Mouse (Mus musculus): ENCODE data around the gene Fam124b. TPM values are rescaled to one million over a fixed set of nuclear protein-coding genes. Genes with fewer than 3 reads are reported as not detected.

Gene Fam124b
- polyA plus RNA-seq, 1 experiment from 2014 or later: 0.45 TPM

GRCm38 (mm10) chr1:80165391-80165790, 52.9 kb downstream of the Fam124b start:
- 84% methylated on average over 5 of the region's 5 CpGs for WGBS
- Histone ChIP-seq H3K27ac (replicated peaks; ENCODE audit: low read depth, low read length) (no peak overlapping the region), H3K4me3 (ENCODE audit: low read depth, low read length) (no peak overlapping the region), H3K27me3 (ENCODE audit: control insufficient read depth, insufficient read depth, low read length) (no peaks in the 10 kb centered on the region), H3K36me3 (ENCODE audit: control insufficient read depth, insufficient read depth, low read length) (no peaks in the 10 kb centered on the region), H3K9me3 (ENCODE audit: control insufficient read depth, low read length) (no peaks in the 10 kb centered on the region), H3K4me1 (ENCODE audit: control insufficient read depth, insufficient read depth, low read length) (no peaks in the 10 kb centered on the region), H3K4me2 (ENCODE audit: low read depth, severe bottlenecking) (no peak overlapping the region), H3K9ac (ENCODE audit: low read length) (no peak overlapping the region)
- ATAC-seq (ENCODE audit: insufficient number of reproducible peaks, low FRiP score, low TSS enrichment, low read depth): no peak
- DNase-seq (ENCODE audit: low spot score): no peak

DNA sequence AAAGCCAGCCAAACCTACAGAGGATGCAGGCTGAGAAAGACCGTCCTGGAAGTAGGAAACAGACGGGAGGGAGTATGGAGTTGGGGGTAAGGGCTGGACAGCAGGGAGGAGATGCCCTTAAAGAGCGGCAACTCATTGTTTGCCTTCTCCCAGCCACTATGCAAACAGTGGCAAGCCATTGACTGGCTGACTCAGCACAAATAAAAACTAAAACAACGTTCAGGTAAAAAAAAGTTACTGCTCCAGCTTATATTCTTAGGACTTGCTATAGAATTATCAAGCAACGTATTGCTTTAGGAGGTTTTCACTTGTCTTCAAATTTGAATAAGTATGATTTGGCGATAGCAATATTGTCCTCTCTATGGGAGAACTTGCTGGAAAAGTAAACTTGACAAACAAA, 55.3 kb downstream of the Fam124b start:
- Histone ChIP-seq H3K9me3 (ENCODE audit: control insufficient read depth, low read length) (no peaks in the 10 kb centered on the region), H3K9ac (ENCODE audit: low read length) (no peak overlapping the region), H3K4me3 (ENCODE audit: low read depth, low read length) (no peak overlapping the region), H3K4me2 (ENCODE audit: low read depth, severe bottlenecking) (no peak overlapping the region), H3K4me1 (ENCODE audit: control insufficient read depth, insufficient read depth, low read length) (no peaks in the 10 kb centered on the region), H3K27me3 (ENCODE audit: control insufficient read depth, insufficient read depth, low read length) (no peaks in the 10 kb centered on the region), H3K27ac (replicated peaks; ENCODE audit: low read depth, low read length) (no peak overlapping the region), H3K36me3 (ENCODE audit: control insufficient read depth, insufficient read depth, low read length) (no peaks in the 10 kb centered on the region)
- WGBS: 72% methylated on average over 6 of the region's 6 CpGs
- ATAC-seq (ENCODE audit: insufficient number of reproducible peaks, low FRiP score, low TSS enrichment, low read depth): no peak
- no peak for DNase-seq (ENCODE audit: low spot score)

GRCm38 (mm10) chr1:80159586-80159985, 58.7 kb downstream of the Fam124b start:
- H3K27me3 ChIP-seq (ENCODE audit: control insufficient read depth, insufficient read depth, low read length): no peaks in the 10 kb centered on the region
- no peak overlapping the region for H3K9ac ChIP-seq (ENCODE audit: low read length)
- no peaks in the 10 kb centered on the region for H3K4me1 ChIP-seq (ENCODE audit: control insufficient read depth, insufficient read depth, low read length)
- no peaks in the 10 kb centered on the region for H3K36me3 ChIP-seq (ENCODE audit: control insufficient read depth, insufficient read depth, low read length)
- no peak for DNase-seq (ENCODE audit: low spot score)
- H3K9me3 ChIP-seq (ENCODE audit: control insufficient read depth, low read length): no peaks in the 10 kb centered on the region
- H3K27ac ChIP-seq (replicated peaks; ENCODE audit: low read depth, low read length): no peak overlapping the region
- ATAC-seq (ENCODE audit: insufficient number of reproducible peaks, low FRiP score, low TSS enrichment, low read depth): no peak
- H3K4me2 ChIP-seq (ENCODE audit: low read depth, severe bottlenecking): no peak overlapping the region
- no peak overlapping the region for H3K4me3 ChIP-seq (ENCODE audit: low read depth, low read length)

GRCm38 (mm10) chr1:80154902-80155301, 63.4 kb downstream of the Fam124b start:
- DNase-seq (ENCODE audit: low spot score) (no peak), ATAC-seq (ENCODE audit: insufficient number of reproducible peaks, low FRiP score, low TSS enrichment, low read depth) (no peak)
- Histone ChIP-seq H3K4me1 (ENCODE audit: control insufficient read depth, insufficient read depth, low read length) (no peaks in the 10 kb centered on the region), H3K27ac (replicated peaks; ENCODE audit: low read depth, low read length) (no peak overlapping the region), H3K9ac (ENCODE audit: low read length) (no peak overlapping the region), H3K36me3 (ENCODE audit: control insufficient read depth, insufficient read depth, low read length) (no peaks in the 10 kb centered on the region), H3K9me3 (ENCODE audit: control insufficient read depth, low read length) (no peaks in the 10 kb centered on the region), H3K27me3 (ENCODE audit: control insufficient read depth, insufficient read depth, low read length) (no peaks in the 10 kb centered on the region), H3K4me2 (ENCODE audit: low read depth, severe bottlenecking) (no peak overlapping the region), H3K4me3 (ENCODE audit: low read depth, low read length) (no peak overlapping the region)
- 65% methylated on average over 1 of the region's 1 CpGs for WGBS

DNA sequence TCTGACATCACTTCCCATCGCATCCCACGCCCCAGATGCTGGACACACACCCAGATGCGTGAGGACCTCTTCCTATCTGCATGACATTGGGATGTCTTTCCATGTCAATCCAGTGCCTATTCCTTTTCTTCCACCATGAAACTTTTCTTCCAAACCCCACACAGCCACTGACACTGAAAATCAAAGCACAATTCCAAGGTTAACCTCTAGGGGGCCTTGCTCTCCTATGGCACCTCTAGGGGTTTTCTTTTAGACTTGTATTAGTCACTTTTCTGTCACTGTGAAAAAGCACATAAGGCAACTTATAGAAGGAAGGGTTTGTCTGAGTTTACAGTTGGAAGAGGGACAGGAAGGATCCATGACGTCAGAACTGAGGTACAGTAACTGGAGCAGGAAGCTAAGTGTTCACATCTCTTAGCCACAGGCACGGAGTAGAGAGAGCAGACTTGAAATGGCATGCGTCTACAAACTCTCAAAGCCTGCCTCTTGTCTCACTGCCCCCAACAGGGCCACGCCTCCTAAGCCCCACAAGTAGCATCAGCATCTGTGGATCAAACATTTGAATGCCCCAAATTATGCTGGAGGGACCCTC, 65.1 kb downstream of the Fam124b start:
- H3K27ac ChIP-seq (replicated peaks; ENCODE audit: low read depth, low read length): no peak overlapping the region
- no peak overlapping the region for H3K9ac ChIP-seq (ENCODE audit: low read length)
- no peaks in the 10 kb centered on the region for H3K36me3 ChIP-seq (ENCODE audit: control insufficient read depth, insufficient read depth, low read length)
- H3K4me3 ChIP-seq (ENCODE audit: low read depth, low read length): no peak overlapping the region
- no peak overlapping the region for H3K4me2 ChIP-seq (ENCODE audit: low read depth, severe bottlenecking)
- WGBS: 77% methylated on average over 7 of the region's 7 CpGs
- H3K9me3 ChIP-seq (ENCODE audit: control insufficient read depth, low read length): no peaks in the 10 kb centered on the region
- no peak for DNase-seq (ENCODE audit: low spot score)
- no peaks in the 10 kb centered on the region for H3K4me1 ChIP-seq (ENCODE audit: control insufficient read depth, insufficient read depth, low read length)
- H3K27me3 ChIP-seq (ENCODE audit: control insufficient read depth, insufficient read depth, low read length): no peaks in the 10 kb centered on the region
- no peak for ATAC-seq (ENCODE audit: insufficient number of reproducible peaks, low FRiP score, low TSS enrichment, low read depth)

GRCm38 (mm10) chr1:80150681-80151080, 67.6 kb downstream of the Fam124b start:
- no peaks in the 10 kb centered on the region for H3K9me3 ChIP-seq (ENCODE audit: control insufficient read depth, low read length)
- ATAC-seq (ENCODE audit: insufficient number of reproducible peaks, low FRiP score, low TSS enrichment, low read depth): no peak
- no peaks in the 10 kb centered on the region for H3K36me3 ChIP-seq (ENCODE audit: control insufficient read depth, insufficient read depth, low read length)
- H3K27ac ChIP-seq (replicated peaks; ENCODE audit: low read depth, low read length): no peak overlapping the region
- H3K27me3 ChIP-seq (ENCODE audit: control insufficient read depth, insufficient read depth, low read length): no peaks in the 10 kb centered on the region
- H3K4me1 ChIP-seq (ENCODE audit: control insufficient read depth, insufficient read depth, low read length): no peaks in the 10 kb centered on the region
- H3K4me3 ChIP-seq (ENCODE audit: low read depth, low read length): no peak overlapping the region
- H3K9ac ChIP-seq (ENCODE audit: low read length): no peak overlapping the region
- H3K4me2 ChIP-seq (ENCODE audit: low read depth, severe bottlenecking): no peak overlapping the region
- DNase-seq (ENCODE audit: low spot score): no peak

Other genes starting within 250 kb of the Fam124b start
- 51.9 and 56.4 TPM in 2 replicates for gene Cul3, start 122.0 kb upstream of the Fam124b start, polyA plus RNA-seq (2014; fragmentation: Nextera tagmentation; extraction: Ambion mirVana)
- gene Gm45261, start 243.0 kb upstream of the Fam124b start, polyA plus RNA-seq (2014; fragmentation: Nextera tagmentation; extraction: Ambion mirVana): not detected in 2 replicates